Mouse (Mus musculus) ES-E14 (cell line): ENCODE results near the gene Nkiras2.

Source experiments
- MAFK ChIP-seq: IDR thresholded peaks from 2 replicates; pipeline ENCODE4 v1.6.1; 2014; ENCODE audit warnings: mild to moderate bottlenecking, low read depth, low read length, inconsistent platforms; ENCODE audit not compliant: insufficient read depth
- ZC3H11A ChIP-seq: IDR thresholded peaks from 2 replicates; pipeline ENCODE4 v1.6.1; 2012; ENCODE audit warnings: low read depth, mild to moderate bottlenecking, inconsistent platforms, low read length, borderline replicate concordance
- ZNF384 ChIP-seq: IDR thresholded peaks from 2 replicates; pipeline ENCODE4 v1.6.1; 2012; ENCODE audit warnings: low read depth, low read length, inconsistent platforms

DNA sequence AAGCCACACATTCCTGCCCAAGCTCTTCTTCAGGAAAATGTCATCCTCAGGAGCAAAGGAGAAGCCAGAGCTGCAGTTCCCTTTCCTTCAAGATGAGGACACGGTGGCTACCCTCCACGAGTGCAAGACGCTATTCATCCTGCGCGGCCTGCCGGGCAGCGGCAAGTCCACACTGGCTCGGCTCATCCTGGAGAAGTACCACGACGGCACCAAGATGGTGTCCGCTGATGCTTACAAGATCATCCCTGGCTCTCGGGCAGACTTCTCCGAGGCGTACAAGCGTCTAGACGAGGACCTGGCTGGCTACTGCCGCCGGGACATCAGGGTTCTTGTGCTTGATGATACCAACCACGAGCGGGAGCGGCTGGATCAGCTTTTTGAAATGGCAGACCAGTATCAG is 42.8 kb upstream of the Nkiras2 start:
- TF ChIP-seq MAFK (no peak), ZC3H11A (no peak), ZNF384 (no peak)
